Mouse (Mus musculus): ENCODE data around the gene Golm1. TPM values are rescaled to one million over a fixed set of nuclear protein-coding genes. Genes with fewer than 3 reads are reported as not detected.

Gene Golm1
- polyA plus RNA-seq, 1 experiment from 2014 or later = 54.3 TPM

DNA sequence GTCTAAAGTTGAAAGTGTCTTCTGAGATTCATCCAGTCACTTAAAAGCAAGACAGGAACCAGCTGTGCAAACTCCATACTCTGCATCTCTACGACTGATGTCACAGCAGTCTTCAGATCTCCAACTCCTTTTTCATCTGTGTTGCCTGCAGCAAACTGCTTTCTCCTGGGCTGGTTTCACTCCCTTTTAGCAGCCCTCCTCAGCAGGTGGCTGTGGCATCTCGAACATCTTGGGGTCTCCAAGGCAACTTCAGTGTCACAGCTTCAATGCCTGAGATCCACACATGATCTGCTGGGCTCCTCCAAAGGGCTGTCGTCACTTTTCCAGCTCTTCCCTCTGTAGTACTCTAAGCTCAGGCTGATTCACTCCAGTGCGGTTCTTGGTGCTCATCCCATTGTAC, 84.9 kb downstream of the Golm1 start:
- Histone ChIP-seq H3K9me3 (ENCODE audit: control insufficient read depth, low read length) (no peaks in the 10 kb centered on the region), H3K4me2 (replicated peaks; ENCODE audit: low read depth) (no peak overlapping the region), H3K27me3 (ENCODE audit: control insufficient read depth, insufficient read depth, low read length) (no peaks in the 10 kb centered on the region), H3K36me3 (ENCODE audit: control insufficient read depth, insufficient read depth, low read length) (no peaks in the 10 kb centered on the region; the same call in 1 of the 2 replicates), H3K4me1 (replicated peaks; ENCODE audit: control insufficient read depth, insufficient read depth) (0 out of 2 replicates have a peak, but pooled peaks cover 2% of the 10 kb centered on the region), H3K4me3 (ENCODE audit: low read depth, low read length) (no peak overlapping the region), H3K27ac (replicated peaks) (no peak overlapping the region), H3K9ac (ENCODE audit: low read length) (no peak overlapping the region)
- no peak for TF ChIP-seq CTCF (IDR thresholded peaks at IDR 0.05; ENCODE audit: low read depth)
- no peak for TF ChIP-seq EP300 (optimal IDR thresholded peaks at IDR 0.05)
- ATAC-seq (ENCODE audit: low FRiP score, low TSS enrichment) = no peak
- no peak for DNase-seq (ENCODE audit: low spot score)
- 90% methylated on average over 4 of the region's 4 CpGs for WGBS

DNA sequence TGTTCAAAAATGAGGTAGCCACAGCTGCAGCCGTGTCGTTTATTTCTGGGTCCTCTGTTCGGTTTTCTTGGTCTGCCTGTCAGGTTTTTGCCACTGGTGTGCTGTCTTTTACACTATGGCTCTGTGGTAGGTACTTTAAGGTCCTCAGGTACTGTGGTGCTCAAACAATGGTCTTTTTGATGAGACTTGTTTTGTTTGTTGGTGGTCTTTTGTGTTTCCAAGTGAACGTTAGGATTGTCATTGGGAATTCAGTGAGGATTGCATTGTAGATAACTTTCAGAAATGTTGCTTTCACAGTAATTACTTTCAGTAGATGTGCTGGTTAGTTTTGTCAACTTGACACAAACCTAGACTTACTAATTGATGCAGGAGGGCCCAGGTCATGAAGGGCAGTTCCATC, 85.9 kb downstream of the Golm1 start:
- WGBS = 78% methylated on average over 4 of the region's 4 CpGs
- no peak for TF ChIP-seq EP300 (optimal IDR thresholded peaks at IDR 0.05)
- TF ChIP-seq CTCF (IDR thresholded peaks at IDR 0.05; ENCODE audit: low read depth) = no peak
- Histone ChIP-seq H3K4me3 (ENCODE audit: low read depth, low read length) (no peak overlapping the region), H3K9ac (ENCODE audit: low read length) (no peak overlapping the region), H3K27ac (replicated peaks) (no peak overlapping the region), H3K4me2 (replicated peaks; ENCODE audit: low read depth) (no peak overlapping the region), H3K27me3 (ENCODE audit: control insufficient read depth, insufficient read depth, low read length) (no peaks in the 10 kb centered on the region), H3K4me1 (replicated peaks; ENCODE audit: control insufficient read depth, insufficient read depth) (0 out of 2 replicates have a peak, but pooled peaks cover 2% of the 10 kb centered on the region), H3K36me3 (ENCODE audit: control insufficient read depth, insufficient read depth, low read length) (no peaks in the 10 kb centered on the region; the same call in 1 of the 2 replicates), H3K9me3 (ENCODE audit: control insufficient read depth, low read length) (no peaks in the 10 kb centered on the region)
- DNase-seq (ENCODE audit: low spot score) (no peak), ATAC-seq (ENCODE audit: low FRiP score, low TSS enrichment) (no peak)

DNA sequence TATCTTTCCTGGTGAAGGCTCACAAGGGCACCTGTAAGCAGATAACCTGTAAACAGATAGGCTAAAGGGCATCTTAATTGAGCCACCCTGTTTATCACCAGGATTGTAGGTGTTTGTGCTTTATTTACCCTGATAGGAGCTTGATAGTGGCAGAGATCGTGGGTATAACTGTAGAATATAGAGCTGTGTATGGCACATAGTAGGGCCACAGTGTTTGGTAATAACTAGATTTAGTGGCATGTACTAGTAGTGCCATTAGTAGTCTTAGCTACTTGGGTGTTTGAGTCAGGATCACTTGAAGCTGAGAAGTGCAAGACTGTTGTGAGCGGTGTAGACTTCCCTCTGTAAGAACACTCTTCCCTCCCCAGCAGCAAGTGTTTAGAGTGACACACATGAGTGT, 88.4 kb downstream of the Golm1 start:
- Histone ChIP-seq H3K4me3 (ENCODE audit: low read depth, low read length) (no peak overlapping the region), H3K9ac (ENCODE audit: low read length) (peak overlapping the region; percentile 0; the same call in 1 of the 2 replicates), H3K27me3 (ENCODE audit: control insufficient read depth, insufficient read depth, low read length) (no peaks in the 10 kb centered on the region), H3K4me2 (replicated peaks; ENCODE audit: low read depth) (no peak overlapping the region), H3K9me3 (ENCODE audit: control insufficient read depth, low read length) (no peaks in the 10 kb centered on the region), H3K4me1 (replicated peaks; ENCODE audit: control insufficient read depth, insufficient read depth) (0 out of 2 replicates have a peak, but pooled peaks cover 2% of the 10 kb centered on the region), H3K36me3 (ENCODE audit: control insufficient read depth, insufficient read depth, low read length) (no peaks in the 10 kb centered on the region), H3K27ac (replicated peaks) (no peak overlapping the region)
- WGBS = 87% methylated on average over 2 of the region's 2 CpGs
- DNase-seq (ENCODE audit: low spot score) (no peak), ATAC-seq (ENCODE audit: low FRiP score, low TSS enrichment) (no peak)
- no peak for TF ChIP-seq CTCF (IDR thresholded peaks at IDR 0.05; ENCODE audit: low read depth)
- no peak for TF ChIP-seq EP300 (optimal IDR thresholded peaks at IDR 0.05)

DNA sequence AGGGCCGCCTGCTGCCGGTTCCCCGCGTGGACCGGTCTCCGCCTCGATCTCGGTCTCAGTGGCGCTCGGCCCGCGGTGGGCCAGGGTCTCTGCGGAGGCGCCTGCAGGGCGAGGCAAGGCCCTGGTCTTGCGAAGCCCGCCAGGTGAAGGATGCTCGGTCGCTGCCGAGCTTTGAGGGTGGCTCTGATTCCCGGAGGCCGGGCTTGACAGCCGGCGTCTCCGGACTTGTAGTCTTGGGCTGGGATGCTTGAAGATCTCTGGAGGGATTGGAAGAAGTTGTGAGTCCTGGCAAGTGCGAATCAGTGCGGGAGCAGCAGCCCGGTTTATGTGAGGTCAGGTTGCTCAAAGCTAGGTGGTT, 90.0 kb downstream of the Golm1 start:
- 0 out of 2 replicates have a peak, but pooled peaks cover 2% of the 10 kb centered on the region for H3K4me1 ChIP-seq (replicated peaks; ENCODE audit: control insufficient read depth, insufficient read depth)
- peak overlapping the region; percentile 87 for H3K27ac ChIP-seq (replicated peaks)
- no peaks in the 10 kb centered on the region for H3K36me3 ChIP-seq (ENCODE audit: control insufficient read depth, insufficient read depth, low read length)
- H3K4me2 ChIP-seq (replicated peaks; ENCODE audit: low read depth) = peak overlapping the region; percentile 66
- H3K9ac ChIP-seq (ENCODE audit: low read length) = peak overlapping the region; percentile 77
- ATAC-seq (ENCODE audit: low FRiP score, low TSS enrichment) = no peak
- DNase-seq (ENCODE audit: low spot score) = no peak
- peak overlapping the region; percentile 77 for H3K4me3 ChIP-seq (ENCODE audit: low read depth, low read length)
- under 1% methylated on average over 28 of the region's 28 CpGs for WGBS
- H3K27me3 ChIP-seq (ENCODE audit: control insufficient read depth, insufficient read depth, low read length) = no peaks in the 10 kb centered on the region
- TF ChIP-seq EP300 (optimal IDR thresholded peaks at IDR 0.05) (no peak), CTCF (IDR thresholded peaks at IDR 0.05; ENCODE audit: low read depth) (no peak; the same call in 1 of the 2 replicates)
- H3K9me3 ChIP-seq (ENCODE audit: control insufficient read depth, low read length) = no peaks in the 10 kb centered on the region

DNA sequence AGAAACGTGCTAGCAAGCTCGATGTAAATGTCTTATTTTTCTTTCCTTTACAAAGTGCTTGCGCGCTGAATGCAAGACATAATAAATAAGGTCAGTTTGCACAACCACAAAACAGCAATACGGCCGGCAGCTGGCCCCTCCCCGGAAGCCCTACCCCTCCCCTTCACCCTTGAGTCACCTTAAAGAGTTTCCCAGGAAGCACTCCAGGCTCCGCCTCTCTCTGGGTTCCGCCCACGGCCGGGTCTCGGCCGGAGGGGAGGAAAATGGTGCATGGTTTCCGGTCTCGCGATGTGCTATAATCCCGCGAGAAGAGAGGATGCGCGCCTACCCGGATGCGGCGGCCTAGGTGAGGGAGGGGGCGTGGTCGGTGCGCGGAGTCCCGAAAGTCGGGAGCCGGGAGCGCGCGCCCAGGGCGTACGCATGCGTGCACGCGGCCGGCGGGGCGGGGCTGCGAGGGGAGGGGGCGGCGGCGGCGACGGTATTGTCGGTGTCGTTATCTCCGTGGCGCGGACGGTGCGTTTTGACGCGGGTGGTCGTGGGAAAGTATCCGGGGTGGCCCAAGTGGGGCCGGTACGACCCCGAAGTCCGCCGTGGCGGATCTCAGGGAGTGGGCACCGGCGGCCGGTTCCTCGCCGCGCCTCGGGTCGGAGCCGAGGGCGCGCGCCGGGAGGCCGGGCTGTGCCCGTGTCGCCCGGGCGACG, 90.5 kb downstream of the Golm1 start, which contains the start of the genes Agtpbp1 and Naa35:
Gene Agtpbp1, minus strand, starts transcription at position 281 of the 701 bp plus-strand sequence.
Gene Naa35, plus strand, starts transcription at position 313 of the 701 bp plus-strand sequence.
- peak within 1 kb of the TSS; percentile 96 for H3K4me2 ChIP-seq (replicated peaks; ENCODE audit: low read depth)
- WGBS = under 1% methylated on average over 75 of the region's 83 CpGs
- TF ChIP-seq CTCF (IDR thresholded peaks at IDR 0.05; ENCODE audit: low read depth) (no peak), EP300 (optimal IDR thresholded peaks at IDR 0.05) (peak; percentile 99)
- no peaks in the 10 kb centered on the region for H3K27me3 ChIP-seq (ENCODE audit: control insufficient read depth, insufficient read depth, low read length)
- H3K27ac ChIP-seq (replicated peaks) = peak within 1 kb of the TSS; percentile 87
- ATAC-seq (ENCODE audit: low FRiP score, low TSS enrichment) (peak; percentile 98), DNase-seq (ENCODE audit: low spot score) (peak; percentile 99)
- 0 out of 2 replicates have a peak, but pooled peaks cover 2% of the 10 kb centered on the region for H3K4me1 ChIP-seq (replicated peaks; ENCODE audit: control insufficient read depth, insufficient read depth)
- H3K9me3 ChIP-seq (ENCODE audit: control insufficient read depth, low read length) = no peaks in the 10 kb centered on the region
- H3K36me3 ChIP-seq (ENCODE audit: control insufficient read depth, insufficient read depth, low read length) = no peaks in the 10 kb centered on the region
- peak within 1 kb of the TSS; percentile 77 for H3K9ac ChIP-seq (ENCODE audit: low read length)
- H3K4me3 ChIP-seq (ENCODE audit: low read depth, low read length) = peak within 1 kb of the TSS; percentile 77

Other genes starting within 250 kb of the Golm1 start
- 10.2 and 12.4 TPM in 2 replicates for gene Agtpbp1, start 90.6 kb downstream of the Golm1 start, polyA plus RNA-seq (2015; fragmentation: Nextera tagmentation; extraction: Ambion mirVana)
- gene Naa35, start 90.6 kb downstream of the Golm1 start, polyA plus RNA-seq (2015; fragmentation: Nextera tagmentation; extraction: Ambion mirVana) = 58.8 and 63.2 TPM in 2 replicates
- gene 4921517D22Rik, start 18.3 kb upstream of the Golm1 start, polyA plus RNA-seq (2015; fragmentation: Nextera tagmentation; extraction: Ambion mirVana) = not detected in 2 replicates
- 0.02 TPM in 1 of 2 replicates, not detected in the other for gene Spata31d1a, start 34.5 kb upstream of the Golm1 start, polyA plus RNA-seq (2015; fragmentation: Nextera tagmentation; extraction: Ambion mirVana)
- gene Spata31d1b, start 36.5 kb upstream of the Golm1 start, polyA plus RNA-seq (2015; fragmentation: Nextera tagmentation; extraction: Ambion mirVana) = 0.02 TPM in 1 of 2 replicates, not detected in the other
- gene Spata31d1d, start 55.9 kb upstream of the Golm1 start, polyA plus RNA-seq (2015; fragmentation: Nextera tagmentation; extraction: Ambion mirVana) = not detected in 2 replicates
- 0.02 TPM in 1 of 2 replicates, not detected in the other for gene 1700014D04Rik, start 70.9 kb upstream of the Golm1 start, polyA plus RNA-seq (2015; fragmentation: Nextera tagmentation; extraction: Ambion mirVana)
- 73.4 and 77.1 TPM in 2 replicates for gene Isca1, start 94.0 kb upstream of the Golm1 start, polyA plus RNA-seq (2015; fragmentation: Nextera tagmentation; extraction: Ambion mirVana)
- not detected in 2 replicates for gene Gm49354, start 106.4 kb upstream of the Golm1 start, polyA plus RNA-seq (2015; fragmentation: Nextera tagmentation; extraction: Ambion mirVana)
- 29.1 and 31.6 TPM in 2 replicates for gene Tut7, start 147.3 kb upstream of the Golm1 start, polyA plus RNA-seq (2015; fragmentation: Nextera tagmentation; extraction: Ambion mirVana)